ENCODE assay signal across 8 mouse cellular contexts in genomic region chr15:37165887-37166507, GRCm38 (mm10).
A peak's percentile ranks its signal among the peaks of the same experiment; 100 is the strongest.
DNase-seq lines count a peak whose midpoint lies in the region; ATAC-seq and TF ChIP-seq lines count a peak whose summit lies in the region.

No protein-coding gene starts in this region.

- no peak for TF ChIP-seq CTCF in ES-Bruce4 (IDR thresholded peaks at IDR 0.05; ENCODE audit: low read depth, low read length)
- no peak for TF ChIP-seq CTCF in layer of hippocampus, adult 2 months (conservative IDR thresholded peaks at IDR 0.05)

- TF ChIP-seq POLR2A in ES-Bruce4 (IDR thresholded peaks at IDR 0.05; ENCODE audit: insufficient read depth, low read length): no peak

- H3K4me1 ChIP-seq in ES-Bruce4 (ENCODE audit: control insufficient read depth, insufficient read depth, low read length): peaks cover 5% of the 10 kb centered on the region
- no peaks in the 10 kb centered on the region; the same call in 1 of the 2 replicates for H3K4me1 ChIP-seq in hindbrain, embryonic 16.5 days (ENCODE audit: control insufficient read depth, insufficient read depth, low read depth, low read length)
- H3K4me1 ChIP-seq in liver, embryonic 12.5 days: no peaks in the 10 kb centered on the region

- H3K9me3 ChIP-seq in ES-Bruce4 (replicated peaks; ENCODE audit: control insufficient read depth, insufficient read depth, low read length, poor library complexity, severe bottlenecking): no peaks in the 10 kb centered on the region
- H3K9me3 ChIP-seq in hindbrain, embryonic 16.5 days (ENCODE audit: control insufficient read depth, low read length): no peaks in the 10 kb centered on the region
- H3K9me3 ChIP-seq in liver, embryonic 12.5 days (replicated peaks): no peaks in the 10 kb centered on the region

- H3K27me3 ChIP-seq in ES-Bruce4 (ENCODE audit: control insufficient read depth, insufficient read depth, low read length, poor library complexity, severe bottlenecking): no peaks in the 10 kb centered on the region
- H3K27me3 ChIP-seq in hindbrain, embryonic 16.5 days (replicated peaks; ENCODE audit: control insufficient read depth, insufficient read depth, low read length): no peaks in the 10 kb centered on the region
- peaks cover 11% of the 10 kb centered on the region for H3K27me3 ChIP-seq in liver, embryonic 12.5 days (replicated peaks)

- no peak for TF ChIP-seq EP300 in ES-Bruce4 (IDR thresholded peaks at IDR 0.05; ENCODE audit: insufficient read depth, low read depth, low read length)

- intact Hi-C loops in left cerebral cortex, postnatal 36 days (cut with DNase I): no loop called here

- H3K27ac ChIP-seq in ES-Bruce4 (ENCODE audit: insufficient read depth, low read length): peak overlapping the region; percentile 22; the same call in 1 of the 2 replicates
- no peak overlapping the region for H3K27ac ChIP-seq in hindbrain, embryonic 16.5 days (ENCODE audit: low read depth, low read length)
- no peak overlapping the region for H3K27ac ChIP-seq in liver, embryonic 12.5 days
- H3K27ac ChIP-seq in layer of hippocampus, adult 2 months: no peak overlapping the region

- peak overlapping the region; percentile 22 for H3K4me3 ChIP-seq in ES-Bruce4 (ENCODE audit: low read depth, low read length)
- H3K4me3 ChIP-seq in hindbrain, embryonic 16.5 days (ENCODE audit: low read length): no peak overlapping the region
- no peak overlapping the region for H3K4me3 ChIP-seq in liver, embryonic 12.5 days
- no peak overlapping the region for H3K4me3 ChIP-seq in layer of hippocampus, adult 2 months

- ATAC-seq in hindbrain, embryonic 16.5 days: no peak
- ATAC-seq in liver, embryonic 12.5 days: no peak

- no peak overlapping the region for H3K9ac ChIP-seq in ES-Bruce4 (ENCODE audit: low read depth, poor library complexity, severe bottlenecking)
- no peak overlapping the region for H3K9ac ChIP-seq in hindbrain, embryonic 16.5 days (ENCODE audit: low read depth, low read length)
- no peak overlapping the region for H3K9ac ChIP-seq in liver, embryonic 12.5 days

- H3K4me2 ChIP-seq in hindbrain, embryonic 16.5 days (ENCODE audit: low read length): peak overlapping the region; percentile 31; the same call in 1 of the 2 replicates
- H3K4me2 ChIP-seq in liver, embryonic 12.5 days: peak overlapping the region; percentile 28

- WGBS in hindbrain, embryonic 16.5 days: 28% methylated on average over 12 of the region's 12 CpGs
- WGBS in liver, embryonic 12.5 days (ENCODE audit: insufficient replicate concordance): 7% methylated on average over 12 of the region's 12 CpGs

- DNase-seq in adrenal gland, postnatal 14 days: peak; percentile 27
- no peak for DNase-seq in adrenal gland, adult 8-10 months
- DNase-seq in left cerebral cortex, postnatal 36 days (ENCODE audit: low spot score in 2 of 2): no peak
- no peak for DNase-seq in cerebellum, adult 11 months
- DNase-seq in layer of hippocampus, adult 2 months (ENCODE audit: low spot score in 2 of 2): no peak

- no peaks in the 10 kb centered on the region for H3K36me3 ChIP-seq in ES-Bruce4 (ENCODE audit: control insufficient read depth, insufficient read depth, low read length, poor library complexity, severe bottlenecking)
- no peaks in the 10 kb centered on the region for H3K36me3 ChIP-seq in hindbrain, embryonic 16.5 days (ENCODE audit: control insufficient read depth, insufficient read depth, low read length)
- no peaks in the 10 kb centered on the region for H3K36me3 ChIP-seq in liver, embryonic 12.5 days
